Mouse (Mus musculus): ENCODE measurements around the gene Sez6l. TPM values are rescaled to one million over a fixed set of nuclear protein-coding genes. Genes with fewer than 3 reads are reported as not detected.

Sez6l gene
- total RNA-seq, 2 experiments from 2014 or later = 174 to 177 TPM

DNA sequence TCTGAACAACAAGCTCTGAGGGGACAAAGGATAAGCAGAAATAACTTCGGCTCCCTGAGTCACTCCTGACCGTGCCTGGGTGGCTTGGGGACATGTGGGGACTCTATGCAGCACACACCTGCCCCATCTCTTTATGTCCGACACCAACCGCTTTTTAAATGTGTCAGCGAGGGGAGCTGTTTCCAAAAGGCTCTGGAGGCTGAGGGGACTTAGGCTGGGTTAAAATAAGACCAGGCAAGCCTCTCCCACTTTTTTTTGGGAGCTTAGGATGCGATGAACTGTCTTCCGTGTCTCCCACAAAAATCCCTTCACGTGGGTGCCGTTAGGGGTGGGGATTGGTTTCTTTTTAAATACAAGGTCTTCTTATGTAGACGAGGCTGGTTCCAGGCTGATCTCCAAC is 22.5 kb downstream of the Sez6l start:
- TF ChIP-seq CTCF (IDR thresholded peaks at IDR 0.05) = no peak
- intact Hi-C loops (cut with DNase I) = no loop called here
- Histone ChIP-seq H3K27ac (peak overlapping the region; percentile 41), H3K4me3 (no peak overlapping the region)
- DNase-seq (ENCODE audit: extremely low spot score in 1 of 2, low spot score in 2 of 2) = no peak

DNA sequence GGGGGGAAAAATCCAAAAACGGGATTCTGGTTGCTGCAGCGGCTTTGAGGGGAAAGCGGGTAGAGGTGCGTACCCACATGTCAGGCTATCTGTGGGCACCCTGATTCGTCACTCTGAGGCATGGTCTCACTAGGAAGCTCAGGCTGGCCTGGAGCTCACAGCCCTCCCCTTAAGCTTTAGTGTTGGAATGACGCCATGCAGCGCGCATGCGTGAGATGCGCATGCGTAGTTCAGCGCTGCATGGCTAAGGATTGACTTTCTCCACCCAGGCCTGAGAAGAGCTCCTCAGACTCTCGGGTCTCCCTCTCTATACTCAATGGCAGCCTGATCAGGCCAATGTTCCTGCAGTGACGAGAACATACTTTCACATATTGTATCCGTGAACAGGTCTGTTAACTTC is 24.2 kb downstream of the Sez6l start:
- DNase-seq (ENCODE audit: extremely low spot score in 1 of 2, low spot score in 2 of 2) = no peak
- TF ChIP-seq CTCF (IDR thresholded peaks at IDR 0.05) = no peak
- Histone ChIP-seq H3K27ac (peak overlapping the region; percentile 96), H3K4me3 (no peak overlapping the region)
- intact Hi-C loops (cut with DNase I) = no loop called here

DNA sequence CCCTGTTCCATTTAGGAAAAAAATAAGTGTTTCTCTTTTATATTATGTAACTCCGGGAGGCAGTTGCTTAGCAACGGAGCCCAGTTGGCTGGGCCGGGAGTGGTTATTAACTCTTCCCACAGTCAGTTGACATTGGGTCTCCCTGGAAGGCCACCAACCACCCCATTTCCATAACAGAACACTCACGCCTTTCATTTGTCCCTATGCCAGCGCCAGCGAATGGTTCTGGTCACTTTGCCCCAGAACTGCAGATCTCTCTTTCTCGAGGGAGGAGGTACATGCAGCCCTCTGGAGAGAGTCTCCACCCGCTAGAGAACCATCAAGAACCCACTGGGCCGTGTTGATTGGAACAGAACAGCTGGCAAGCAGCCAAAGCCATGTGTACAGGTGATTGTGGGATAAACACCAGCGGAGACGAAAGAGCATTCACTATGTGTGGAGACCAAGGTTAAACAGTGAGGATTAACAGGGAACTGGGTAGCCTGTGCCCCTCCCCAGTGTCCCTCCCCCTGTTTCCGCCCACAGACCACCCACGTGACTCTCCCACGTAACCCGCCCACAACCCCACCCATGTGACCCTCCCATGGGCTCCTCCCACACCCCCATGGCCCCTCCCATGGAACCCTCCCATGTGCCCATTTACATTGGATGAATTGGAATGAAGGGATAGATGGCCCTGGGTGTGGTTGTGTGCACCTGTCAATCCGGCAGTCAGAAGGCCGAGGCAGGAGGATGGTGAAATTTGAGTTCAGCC is 24.8 kb downstream of the Sez6l start:
- intact Hi-C loops (cut with DNase I) = no loop called here
- Histone ChIP-seq H3K4me3 (0 out of 2 replicates have a peak overlapping the region, but pooled peaks have one; percentile 2), H3K27ac (peak overlapping the region; percentile 96)
- peak; percentile 69 to 77 for DNase-seq (ENCODE audit: extremely low spot score in 1 of 2, low spot score in 2 of 2)
- TF ChIP-seq CTCF (IDR thresholded peaks at IDR 0.05) = no peak

DNA sequence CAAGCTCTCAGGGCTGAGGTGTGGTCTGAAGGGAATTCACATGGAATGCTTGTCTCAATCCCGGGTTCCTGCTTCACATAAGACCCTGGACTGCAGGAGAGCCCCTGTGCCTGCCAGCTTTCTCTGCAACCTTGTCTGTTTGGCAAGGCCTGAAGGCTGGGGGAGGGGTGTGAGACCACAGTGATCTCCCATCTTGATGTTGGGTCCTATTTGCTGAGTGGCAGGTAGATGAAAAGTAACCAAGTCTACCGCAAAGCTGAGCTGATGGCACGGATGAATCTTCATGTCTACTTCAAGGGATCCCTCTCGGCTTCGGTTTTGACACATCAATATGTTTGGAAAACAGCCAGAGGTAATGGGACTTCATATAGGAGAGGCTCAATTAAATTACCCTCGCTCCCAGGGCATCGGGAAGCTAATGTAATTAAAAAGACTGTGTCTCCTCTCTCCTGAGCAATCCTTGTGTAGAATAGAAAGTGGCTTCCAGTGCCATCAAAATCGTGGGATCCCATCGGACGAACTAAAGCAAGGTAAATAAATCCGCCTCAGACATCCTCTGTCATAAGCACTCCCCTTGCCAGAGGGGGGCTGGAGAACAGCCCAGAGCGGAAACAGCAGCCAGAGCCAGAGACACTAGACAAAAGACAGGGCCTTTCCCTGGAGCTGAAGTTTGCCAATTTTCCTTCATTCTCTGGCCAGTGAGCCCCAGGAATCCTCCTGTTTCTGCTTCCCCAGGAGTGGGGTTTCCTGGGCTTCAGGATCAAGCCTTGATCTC is 28.0 kb downstream of the Sez6l start:
- no peak overlapping the region for H3K4me3 ChIP-seq
- H3K27ac ChIP-seq = peak overlapping the region; percentile 96; the same call in 1 of the 2 replicates
- DNase-seq (ENCODE audit: extremely low spot score in 1 of 2, low spot score in 2 of 2) = no peak
- intact Hi-C loops (cut with DNase I) = no loop called here
- TF ChIP-seq CTCF (IDR thresholded peaks at IDR 0.05) = no peak

DNA sequence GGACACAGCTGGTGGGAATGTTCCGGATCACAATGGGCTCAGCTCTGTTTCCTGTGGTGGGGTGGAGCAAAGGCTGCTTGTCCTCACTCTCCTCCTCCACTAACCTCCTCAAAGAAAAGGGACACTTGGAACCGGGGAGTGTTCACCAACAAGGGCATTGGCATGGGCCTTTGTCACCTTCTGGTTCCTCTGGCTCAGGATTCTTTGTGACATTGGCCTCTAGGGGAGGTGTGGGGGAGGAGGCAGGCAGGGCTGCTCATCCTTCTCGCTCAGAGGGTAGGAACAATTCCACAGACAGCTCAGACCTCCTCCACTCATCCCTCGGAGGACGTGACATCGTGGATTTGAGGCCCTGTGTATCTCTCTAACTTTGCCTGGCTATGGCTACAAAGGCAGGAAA is 30.2 kb downstream of the Sez6l start:
- H3K4me3 ChIP-seq = no peak overlapping the region
- no peak for TF ChIP-seq CTCF (IDR thresholded peaks at IDR 0.05)
- DNase-seq (ENCODE audit: extremely low spot score in 1 of 2, low spot score in 2 of 2) = no peak
- H3K27ac ChIP-seq = no peak overlapping the region
- intact Hi-C loops (cut with DNase I) = no loop called here

- no peak overlapping the region for H3K4me3 ChIP-seq
- H3K27ac ChIP-seq = no peak overlapping the region
- TF ChIP-seq CTCF (IDR thresholded peaks at IDR 0.05) = no peak
- intact Hi-C loops (cut with DNase I) = no loop called here
- no peak for DNase-seq (ENCODE audit: extremely low spot score in 1 of 2, low spot score in 2 of 2)
Observed at GRCm38 (mm10) chr5:112538295-112538694, 38.7 kb downstream of the Sez6l start.

DNA sequence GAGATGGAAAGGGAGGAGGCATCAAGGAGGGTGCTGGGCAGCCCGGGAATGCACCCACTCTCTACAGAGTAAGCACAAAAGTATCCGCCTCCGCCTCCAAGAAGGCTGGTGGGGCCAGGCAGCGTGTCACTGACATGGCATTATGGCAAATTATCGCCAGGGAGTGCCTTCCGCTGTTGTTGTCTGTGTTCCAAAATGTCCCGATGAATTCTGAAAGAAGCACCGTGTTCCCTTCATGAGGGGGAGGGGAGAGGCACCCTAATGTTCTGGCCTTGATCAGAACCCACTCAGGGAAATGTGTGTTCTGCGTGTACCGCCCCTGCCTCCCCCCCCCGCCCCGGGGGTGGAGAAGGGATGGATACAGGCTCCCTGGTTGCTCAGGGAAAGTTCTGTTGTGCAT is 41.1 kb downstream of the Sez6l start:
- no peak for TF ChIP-seq CTCF (IDR thresholded peaks at IDR 0.05)
- no peak for DNase-seq (ENCODE audit: extremely low spot score in 1 of 2, low spot score in 2 of 2)
- Histone ChIP-seq H3K4me3 (no peak overlapping the region), H3K27ac (peak overlapping the region; percentile 50; the same call in 1 of the 2 replicates)
- intact Hi-C loops (cut with DNase I) = no loop called here

DNA sequence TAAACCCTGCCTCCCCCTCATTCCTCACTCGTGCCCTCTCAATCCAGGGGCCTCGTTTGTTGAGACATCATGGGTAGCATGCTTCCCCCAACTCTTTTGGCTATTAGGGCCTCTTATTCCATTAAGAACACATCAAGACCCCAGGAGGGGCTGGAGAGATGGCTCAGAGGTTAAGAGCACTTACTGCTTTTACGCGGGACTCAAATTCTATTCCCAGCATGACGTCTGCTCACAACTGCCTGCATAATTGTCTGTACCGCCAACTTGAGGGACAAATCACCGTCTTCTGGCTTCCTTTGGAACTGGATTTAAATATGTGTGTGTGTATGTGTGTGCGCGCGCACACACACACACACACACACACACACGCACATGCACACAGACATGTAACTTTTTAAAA is 42.8 kb downstream of the Sez6l start:
- no peak for TF ChIP-seq CTCF (IDR thresholded peaks at IDR 0.05)
- no peak for DNase-seq (ENCODE audit: extremely low spot score in 1 of 2, low spot score in 2 of 2)
- intact Hi-C loops (cut with DNase I) = no loop called here

DNA sequence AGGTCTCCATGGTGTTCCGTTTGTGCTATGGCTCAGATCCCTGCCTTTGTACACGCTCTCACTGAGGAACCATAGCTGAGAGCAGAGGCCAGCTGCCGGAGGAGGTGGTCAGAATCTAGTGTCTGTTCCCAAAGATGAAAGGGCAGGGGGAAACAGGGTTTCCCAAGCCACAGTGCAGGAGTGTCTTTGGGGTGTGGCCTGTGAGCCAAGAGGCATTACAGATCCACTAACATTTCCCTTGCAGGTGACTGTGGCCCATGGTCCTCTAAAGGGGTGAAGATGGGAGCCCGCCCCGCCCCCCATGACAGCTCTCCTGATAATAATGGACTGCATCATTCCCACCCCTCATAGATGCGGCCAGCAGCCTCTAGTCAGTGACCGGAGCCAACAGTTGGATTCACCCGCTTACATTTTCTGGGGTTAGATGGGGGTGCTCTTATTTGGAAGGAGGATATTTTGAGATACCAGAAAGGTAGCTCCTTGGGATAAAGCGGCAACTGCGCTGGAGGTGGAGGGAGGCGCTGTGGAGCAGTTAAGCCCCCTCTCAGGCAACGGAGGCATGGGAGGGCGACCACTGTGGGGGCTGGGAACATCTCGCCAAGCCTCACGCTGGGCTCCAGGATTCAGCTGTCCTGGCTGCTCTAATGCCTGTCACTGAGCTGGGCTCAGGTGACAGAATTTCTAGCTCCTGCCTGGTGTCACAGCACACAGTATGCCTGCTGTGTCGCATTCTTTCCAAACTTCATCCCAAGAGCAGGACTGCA is 43.5 kb downstream of the Sez6l start:
- no peak overlapping the region for H3K4me3 ChIP-seq
- TF ChIP-seq CTCF (IDR thresholded peaks at IDR 0.05) = no peak; the same call in 1 of the 2 replicates
- H3K27ac ChIP-seq = peak overlapping the region; percentile 55; the same call in 1 of the 2 replicates
- intact Hi-C loops (cut with DNase I) = no loop called here
- no peak for DNase-seq (ENCODE audit: extremely low spot score in 1 of 2, low spot score in 2 of 2)

More for the DNA sequence above, 42.8 kb downstream of the Sez6l start:
- H3K4me3 ChIP-seq = no peak overlapping the region
- no peak overlapping the region for H3K27ac ChIP-seq

DNA sequence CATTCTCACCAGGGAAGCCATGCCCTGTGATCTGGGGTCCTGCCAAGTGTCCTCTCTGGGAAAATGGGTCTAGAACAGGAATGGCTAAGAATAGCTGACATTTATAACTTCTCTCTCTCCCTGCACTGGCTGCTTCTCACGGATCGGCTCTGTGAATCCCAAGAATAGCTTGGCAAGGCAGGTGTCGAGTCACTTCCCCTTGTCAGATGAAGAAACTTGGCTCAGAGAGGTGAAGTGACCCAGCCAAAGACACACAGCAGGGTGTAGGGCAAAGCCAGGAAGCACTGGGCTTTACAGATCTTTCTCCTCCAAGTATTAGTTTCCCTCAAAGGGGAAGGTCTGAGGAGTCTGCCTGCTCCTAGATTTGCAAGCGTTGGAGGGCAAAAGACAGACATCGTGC is 44.1 kb downstream of the Sez6l start:
- TF ChIP-seq CTCF (IDR thresholded peaks at IDR 0.05) = no peak
- no peak for DNase-seq (ENCODE audit: extremely low spot score in 1 of 2, low spot score in 2 of 2)
- Histone ChIP-seq H3K4me3 (no peak overlapping the region), H3K27ac (peak overlapping the region; percentile 55; the same call in 1 of the 2 replicates)
- intact Hi-C loops (cut with DNase I) = no loop called here

GRCm38 (mm10) chr5:112532210-112532609 is 44.8 kb downstream of the Sez6l start:
- Histone ChIP-seq H3K4me3 (no peak overlapping the region), H3K27ac (peak overlapping the region; percentile 19; the same call in 1 of the 2 replicates)
- peak; percentile 63 for TF ChIP-seq CTCF (IDR thresholded peaks at IDR 0.05)
- intact Hi-C loops (cut with DNase I) = no loop called here
- no peak for DNase-seq (ENCODE audit: extremely low spot score in 1 of 2, low spot score in 2 of 2)

DNA sequence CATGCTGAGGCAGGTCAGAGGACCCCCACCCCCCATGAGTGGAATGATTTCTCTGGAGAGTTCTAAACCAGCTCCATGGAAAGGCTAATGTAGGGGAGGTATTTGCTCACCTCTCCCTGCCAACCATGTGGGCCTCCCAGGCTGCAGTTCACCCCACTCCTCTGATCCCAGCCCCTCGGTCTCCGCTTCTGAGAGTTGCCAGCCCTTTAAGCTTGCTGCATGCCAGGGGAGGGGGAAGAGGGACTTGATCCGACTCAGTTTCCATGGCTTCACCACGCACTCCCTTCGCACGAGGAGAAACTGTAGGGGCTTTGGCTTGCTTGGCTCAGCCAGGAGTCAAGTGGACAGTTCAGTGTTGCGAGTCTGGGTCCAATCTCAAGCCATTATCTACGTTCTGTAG is 45.9 kb downstream of the Sez6l start:
- no peak for DNase-seq (ENCODE audit: extremely low spot score in 1 of 2, low spot score in 2 of 2)
- intact Hi-C loops (cut with DNase I) = no loop called here
- TF ChIP-seq CTCF (IDR thresholded peaks at IDR 0.05) = no peak
- Histone ChIP-seq H3K27ac (no peak overlapping the region), H3K4me3 (no peak overlapping the region)
